Mouse (Mus musculus) adrenal gland, adult (tissue): ENCODE data around the gene Fgf10.
A peak's percentile ranks its signal among the peaks of the same experiment; 100 is the strongest.

Experiments
- DNase-seq, 2 experiments: peaks; one replicate each; pipeline ENCODE4 v3.0.0; 2022 to 2023; ENCODE audit warnings: low spot score in 1 of 2; ENCODE audit not compliant: inconsistent age in 2 of 2

The Fgf10 gene

GRCm38 (mm10) chr13:118828604-118829381 is 159.2 kb downstream of the Fgf10 start:
- no peak for DNase-seq

GRCm38 (mm10) chr13:118834021-118834420 is 164.4 kb downstream of the Fgf10 start:
- no peak for DNase-seq

DNA sequence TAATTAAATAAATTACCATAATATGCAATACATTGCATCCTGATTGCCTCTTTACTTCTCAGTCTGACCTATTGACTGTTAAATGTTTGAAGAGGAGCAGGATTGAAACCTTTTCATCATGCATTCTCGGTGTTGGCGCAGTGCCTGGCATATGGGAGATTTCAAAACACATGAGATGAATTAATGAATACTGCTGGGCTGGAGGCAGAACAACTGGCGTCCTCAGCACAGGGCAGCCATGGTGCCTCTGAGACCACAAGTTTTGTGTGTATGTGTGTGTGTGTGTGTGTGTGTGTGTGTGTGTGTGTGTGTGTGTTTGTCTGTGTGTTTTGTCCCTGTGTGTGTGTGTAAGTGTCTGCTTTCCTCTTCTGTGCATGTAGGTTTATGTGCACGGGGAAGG is 165.5 kb downstream of the Fgf10 start:
- peak in 1 of 2 experiments; percentile 17 for DNase-seq
